Mouse (Mus musculus) testis, postnatal 10 days (tissue): ENCODE measurements around the gene Tmem26.

Experiments
- DNase-seq: peaks from one replicate; pipeline ENCODE4 v3.0.0; 2021; ENCODE audit warnings: low spot score

Tmem26 gene

DNA sequence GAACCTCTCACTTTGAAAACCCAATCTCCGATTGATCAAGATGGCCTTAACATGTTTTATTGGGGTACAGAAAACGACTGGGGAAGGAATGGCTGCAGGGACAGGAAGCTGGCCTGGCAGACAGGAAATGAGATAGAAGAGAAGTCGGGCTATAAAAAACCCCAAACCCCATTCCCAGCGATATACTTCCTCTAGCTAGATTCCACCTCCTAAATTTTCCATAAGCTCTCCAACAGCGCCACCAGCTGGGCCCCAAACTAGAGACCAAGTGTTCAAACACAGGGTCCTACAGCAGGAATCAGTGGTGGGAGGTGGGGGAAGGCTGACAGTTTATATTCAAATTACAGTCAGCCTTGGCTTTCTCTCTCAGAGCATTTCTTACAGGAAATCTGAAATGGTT lies 35.8 kb downstream of the Tmem26 start:
- DNase-seq: no peak

- no peak for DNase-seq
Measured at GRCm38 (mm10) chr10:68759789-68760188, 36.3 kb downstream of the Tmem26 start.

DNA sequence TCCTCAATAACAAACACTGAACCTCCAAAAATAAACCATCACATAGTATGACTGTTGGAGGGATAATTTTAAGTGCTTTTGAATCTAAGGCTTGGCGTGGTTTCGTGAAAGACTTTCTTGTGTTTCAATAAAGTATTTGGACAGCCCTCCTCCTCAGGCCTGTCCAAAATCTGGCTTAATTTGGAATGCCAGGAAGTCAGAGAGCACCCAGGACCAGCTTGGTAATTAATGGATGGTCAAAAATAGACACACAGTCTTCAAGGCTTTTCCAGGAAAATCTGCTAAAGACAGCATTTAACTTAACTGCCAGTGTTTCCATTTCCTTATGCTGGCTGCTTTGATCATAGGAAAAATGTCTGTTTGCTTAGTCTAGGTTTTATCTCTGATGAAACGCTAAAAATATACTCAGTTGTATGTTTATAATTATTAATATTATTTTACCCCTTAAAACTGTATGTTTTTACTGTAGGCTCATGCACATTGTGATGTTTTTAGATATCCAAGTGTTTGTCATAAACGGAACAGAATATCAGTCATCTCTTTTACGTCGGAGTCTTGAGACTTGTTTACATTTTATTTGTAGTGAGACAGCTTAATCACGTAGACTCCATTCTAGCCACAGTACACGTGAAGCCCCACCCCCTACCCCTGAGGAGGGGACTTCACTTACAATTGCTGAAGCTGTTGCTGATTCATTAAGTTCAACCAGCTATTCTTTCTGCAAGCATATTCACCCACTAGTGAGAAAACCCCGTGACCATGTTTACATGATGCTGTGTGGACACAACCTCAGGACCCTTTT lies 57.8 kb downstream of the Tmem26 start:
- DNase-seq: no peak

GRCm38 (mm10) chr10:68782724-68783123 lies 59.3 kb downstream of the Tmem26 start:
- DNase-seq: no peak

DNA sequence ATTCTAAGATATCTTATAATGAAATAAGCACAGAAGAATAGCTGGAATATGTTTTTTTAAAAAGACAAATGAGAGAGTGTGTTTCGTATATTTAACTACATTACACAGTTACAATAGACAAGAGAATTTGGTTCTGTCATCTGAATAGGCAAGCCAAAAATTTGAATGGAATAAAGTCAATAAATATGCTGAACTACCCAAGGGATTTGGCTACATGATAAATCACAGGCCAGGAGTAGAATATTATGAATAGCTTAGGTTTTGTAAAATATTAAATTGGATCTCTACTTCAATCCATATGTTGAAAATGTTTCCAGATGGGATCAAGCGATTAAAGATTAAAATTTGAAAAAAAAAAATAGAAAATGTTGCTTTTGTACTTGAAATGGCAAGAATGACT lies 60.4 kb downstream of the Tmem26 start:
- DNase-seq: no peak

GRCm38 (mm10) chr10:68784463-68784862 lies 61.0 kb downstream of the Tmem26 start:
- DNase-seq: no peak

DNA sequence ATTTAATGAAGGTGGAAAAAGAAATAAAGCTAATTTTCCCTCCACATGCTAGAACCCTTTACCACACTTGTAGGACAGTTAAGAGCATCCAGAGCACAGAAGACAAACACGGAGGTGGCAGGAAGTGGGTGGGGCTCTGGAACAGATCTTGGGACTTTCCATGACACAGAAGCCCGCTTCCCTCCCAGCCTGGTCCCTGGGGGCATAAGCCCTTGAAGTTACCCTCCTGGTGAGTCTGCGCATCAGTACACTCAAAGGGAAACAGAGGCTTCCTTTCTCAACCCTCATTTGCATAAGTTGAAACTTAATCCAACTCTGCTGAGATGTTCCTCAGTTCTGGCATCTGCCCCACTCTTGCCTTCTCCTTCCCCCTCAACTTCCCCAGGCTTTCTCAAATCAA lies 72.0 kb downstream of the Tmem26 start:
- DNase-seq: peak; percentile 50

DNA sequence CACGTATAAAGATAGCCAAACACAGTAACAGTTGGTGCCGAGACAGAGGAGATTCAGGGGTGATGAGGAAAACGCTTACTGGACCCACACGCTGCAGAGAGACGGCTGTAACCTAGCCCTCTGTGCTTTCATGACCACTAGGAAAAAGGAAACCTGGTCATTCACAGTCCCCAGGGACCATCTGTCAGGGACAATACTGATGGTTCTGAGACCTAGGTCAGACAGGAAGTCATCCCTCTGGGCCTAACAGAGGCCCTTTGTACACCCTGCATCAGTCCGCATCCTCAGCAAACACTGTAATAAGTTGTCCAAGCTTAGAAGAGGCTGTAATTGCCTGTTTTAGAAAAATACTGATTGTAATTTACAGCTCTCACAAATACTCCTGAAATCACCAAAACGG lies 76.4 kb downstream of the Tmem26 start:
- DNase-seq: no peak

- no peak for DNase-seq
Measured at GRCm38 (mm10) chr10:68800339-68800738, 76.9 kb downstream of the Tmem26 start.

- DNase-seq: no peak
Measured at GRCm38 (mm10) chr10:68806328-68806727, 82.9 kb downstream of the Tmem26 start.

DNA sequence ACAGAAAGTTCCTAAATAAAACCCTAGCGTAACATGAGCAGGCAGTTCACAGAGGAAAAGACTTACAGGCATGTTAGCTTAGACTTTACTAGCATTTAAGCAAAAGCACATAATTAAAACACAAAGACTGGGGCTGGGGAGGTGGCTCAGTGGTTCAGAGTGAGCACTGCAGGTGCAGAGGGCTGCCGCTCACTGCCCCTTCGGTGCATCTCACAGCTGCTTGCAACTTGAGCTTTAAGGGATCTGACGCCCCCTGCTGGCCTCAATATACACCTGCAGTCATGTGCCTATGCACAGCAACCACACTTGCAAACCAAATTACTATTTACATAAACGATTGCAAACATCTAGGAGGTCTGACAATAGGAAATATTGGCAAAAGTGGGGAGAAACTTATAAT lies 87.5 kb downstream of the Tmem26 start:
- no peak for DNase-seq

- DNase-seq: no peak
Measured at GRCm38 (mm10) chr10:68812699-68813098, 89.3 kb downstream of the Tmem26 start.

DNA sequence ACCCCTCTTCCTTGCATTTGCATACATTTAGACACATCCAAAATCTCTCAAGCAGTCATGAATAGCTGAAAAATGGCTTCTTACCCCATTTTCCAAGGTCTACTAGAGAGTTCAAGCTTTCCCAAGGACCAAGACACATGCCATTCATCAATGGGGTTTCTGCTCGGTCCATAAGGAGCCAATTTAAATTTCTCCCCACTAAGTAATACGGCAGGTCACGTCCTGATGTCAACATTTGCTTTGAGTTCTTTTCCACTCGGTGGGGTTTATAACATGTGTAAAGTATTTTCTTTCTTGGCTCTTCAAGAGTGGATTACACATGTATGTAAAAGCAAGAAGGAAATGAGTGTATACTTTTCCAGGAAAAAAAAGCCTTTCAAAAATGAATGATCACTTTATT lies 93.8 kb downstream of the Tmem26 start:
- no peak for DNase-seq

DNA sequence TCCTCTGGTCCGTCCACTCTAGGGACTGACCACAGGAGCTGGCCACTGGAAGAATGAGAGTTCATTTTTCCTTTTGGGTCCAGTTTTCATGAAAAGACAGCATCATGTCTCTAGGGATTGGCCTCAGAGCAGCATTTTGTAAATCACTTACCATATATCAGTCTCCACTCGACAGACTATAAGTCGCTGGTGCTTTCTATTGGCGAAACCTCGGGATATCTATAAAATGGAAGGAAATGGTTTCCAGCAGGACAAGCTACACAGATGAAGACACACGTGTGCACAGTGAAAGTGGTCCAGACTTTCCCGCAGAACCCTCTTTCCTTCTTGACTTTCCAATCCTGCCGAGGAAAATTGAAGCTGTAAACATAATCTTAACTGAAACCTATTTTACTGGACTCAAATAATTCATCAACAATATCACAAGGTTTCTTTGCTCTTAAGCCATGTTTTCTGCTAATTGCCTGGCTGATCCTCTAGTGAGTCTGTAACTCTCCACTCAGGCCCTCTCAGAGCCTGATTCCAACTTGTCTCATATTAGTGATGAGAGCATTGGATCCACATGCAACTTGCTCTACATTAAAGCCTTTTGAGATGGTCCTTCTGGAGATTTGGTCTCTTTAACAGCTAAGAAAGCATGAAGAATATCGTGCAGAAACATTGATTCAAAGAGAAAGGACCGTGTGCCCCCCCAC lies 94.8 kb downstream of the Tmem26 start:
- DNase-seq: no peak

DNA sequence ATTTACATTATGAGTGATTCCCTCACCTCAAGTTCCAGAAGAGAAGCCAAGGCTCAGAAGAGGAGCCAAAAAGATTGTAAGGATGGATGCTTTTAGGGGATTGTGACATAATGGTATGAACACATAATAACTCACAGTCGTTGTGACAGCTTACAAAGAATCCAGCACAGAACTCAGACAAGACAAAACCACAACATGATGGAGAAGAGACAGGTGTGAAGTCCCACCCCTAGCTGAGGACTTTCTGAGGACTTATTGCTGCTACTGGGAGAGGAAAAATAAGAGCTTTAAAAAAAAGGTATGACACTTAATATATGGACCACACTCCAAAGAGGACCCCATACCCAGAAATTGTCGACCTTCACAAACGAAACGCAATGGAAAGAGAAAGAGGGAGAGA lies 101.1 kb downstream of the Tmem26 start:
- no peak for DNase-seq
